25 mouse cellular contexts compared by ENCODE assay signal in the genomic region with DNA sequence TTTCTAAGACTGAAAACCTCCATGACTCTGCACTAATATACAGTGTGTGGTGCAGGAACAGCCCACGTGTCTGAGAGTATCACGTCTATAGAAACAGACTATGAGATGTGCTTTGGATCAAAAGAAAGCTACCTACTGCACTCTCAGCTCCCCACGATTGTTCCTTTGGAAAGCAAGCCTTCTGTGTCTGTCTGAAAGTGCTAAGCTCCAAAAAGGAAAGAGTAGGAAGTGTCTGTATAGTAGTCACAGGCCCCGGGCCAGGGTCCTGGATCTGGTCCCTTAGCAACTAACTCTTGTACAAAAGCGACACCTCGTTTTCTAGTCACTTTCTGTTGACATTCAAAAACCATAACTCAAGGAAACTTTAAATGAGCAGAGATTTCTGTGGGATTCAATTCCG.
DNase-seq lines count a peak whose midpoint lies in the region; ATAC-seq lines count a peak whose summit lies in the region.
"Had no signal": no experiment of that assay in that cellular context is flagged by ENCODE, and none has a peak within 500 bp of the region (broad histone marks: within the 10 kb centered on the region; RNA-seq: fewer than 3 reads in every experiment).

No protein-coding gene starts in this region.

- no peaks in the 10 kb centered on the region for H3K9me3 ChIP-seq in forebrain, embryonic 14.5 days (replicated peaks; ENCODE audit: control insufficient read depth, low read length)
- H3K9me3 ChIP-seq: forebrain, embryonic 10.5 days; forebrain, embryonic 13.5 days; heart, embryonic 12.5 days; heart, embryonic 15.5 days; hindbrain, embryonic 10.5 days; hindbrain, embryonic 13.5 days; intestine, embryonic 15.5 days had no signal

- no peak overlapping the region for H3K4me2 ChIP-seq in forebrain, embryonic 14.5 days (ENCODE audit: low read length)
- H3K4me2 ChIP-seq: forebrain, embryonic 13.5 days; heart, embryonic 12.5 days; heart, embryonic 15.5 days; hindbrain, embryonic 13.5 days; intestine, embryonic 15.5 days had no signal

- H3K9ac ChIP-seq in forebrain, embryonic 14.5 days (ENCODE audit: low read length): no peak overlapping the region
- H3K9ac ChIP-seq: forebrain, embryonic 13.5 days; forebrain, postnatal 0 days; heart, embryonic 12.5 days; heart, embryonic 15.5 days; hindbrain, embryonic 13.5 days; intestine, embryonic 15.5 days had no signal

- no peak overlapping the region for H3K4me3 ChIP-seq in forebrain, embryonic 14.5 days (ENCODE audit: low read depth, low read length)
- H3K4me3 ChIP-seq: forebrain, embryonic 10.5 days; forebrain, embryonic 13.5 days; heart, embryonic 12.5 days; heart, embryonic 15.5 days; hindbrain, embryonic 10.5 days; hindbrain, embryonic 13.5 days; intestine, embryonic 15.5 days had no signal

- no peak for ATAC-seq in forebrain, embryonic 14.5 days
- ATAC-seq: activated CD4-positive, CD25-positive, alpha-beta regulatory T cell, adult 4 months; forebrain, embryonic 13.5 days; forebrain, postnatal 0 days; hindbrain, embryonic 16.5 days; intestine, embryonic 15.5 days had no signal

- no peaks in the 10 kb centered on the region for H3K36me3 ChIP-seq in forebrain, embryonic 14.5 days (ENCODE audit: control insufficient read depth, insufficient read depth, low read length)
- H3K36me3 ChIP-seq: forebrain, embryonic 10.5 days; heart, embryonic 12.5 days; heart, embryonic 15.5 days; hindbrain, embryonic 10.5 days; hindbrain, embryonic 13.5 days; intestine, embryonic 15.5 days had no signal

- H3K27ac ChIP-seq in forebrain, embryonic 14.5 days (ENCODE audit: low read depth, low read length): no peak overlapping the region
- H3K27ac ChIP-seq: forebrain, embryonic 13.5 days; heart, embryonic 15.5 days; hindbrain, embryonic 13.5 days; intestine, embryonic 15.5 days had no signal

- 81% methylated on average over 7 of the region's 7 CpGs for WGBS in forebrain, embryonic 14.5 days

- H3K4me1 ChIP-seq in forebrain, embryonic 14.5 days (ENCODE audit: control insufficient read depth, insufficient read depth, low read length): no peaks in the 10 kb centered on the region
- H3K4me1 ChIP-seq: forebrain, embryonic 13.5 days; heart, embryonic 12.5 days; heart, embryonic 15.5 days; hindbrain, embryonic 13.5 days; intestine, embryonic 15.5 days had no signal

- DNase-seq in heart, adult 11 months: peak; percentile 35
- no peak for DNase-seq in heart, adult 18-20 months
- DNase-seq in right cerebral cortex, postnatal 36 days (ENCODE audit: low spot score in 2 of 2): peak; percentile 30 to 42
- DNase-seq in right cerebral cortex, postnatal 4 days: no peak
- peak; percentile 46 for DNase-seq in telencephalon, adult 2 months (ENCODE audit: low read depth, low spot score)
- no peak for DNase-seq in forebrain, embryonic 14.5 days (ENCODE audit: low spot score)
- DNase-seq: adrenal gland, adult 8-10 months; adrenal gland, postnatal 25 days; cerebellum, adult 18-20 months; cerebellum, adult 9-10 months; cerebellum, postnatal 14 days; forebrain, postnatal 0 days; gastrocnemius, postnatal 10 days; gastrocnemius, postnatal 36 days; heart, postnatal 10 days; heart, postnatal 36 days had no signal

- no peaks in the 10 kb centered on the region for H3K27me3 ChIP-seq in forebrain, embryonic 14.5 days (replicated peaks; ENCODE audit: control insufficient read depth, insufficient read depth, low read length)
- H3K27me3 ChIP-seq: heart, embryonic 12.5 days; heart, embryonic 15.5 days; intestine, embryonic 15.5 days had no signal

Comparison
In these comparisons a context has a peak if more than half of its experiments do, and no peak if none do; other contexts are left out.
1. DNase-seq: peak in heart, adult 11 months (single experiment), right cerebral cortex, postnatal 36 days (2 of 2) and telencephalon, adult 2 months (single experiment); none in heart, adult 18-20 months (0 of 2), right cerebral cortex, postnatal 4 days (single experiment) and forebrain, embryonic 14.5 days (single experiment).